Mouse (Mus musculus) layer of hippocampus, adult 8-10 months (tissue): Measurements from ENCODE around the gene Lrrn2. TPM values are rescaled to one million over a fixed set of nuclear protein-coding genes. Genes with fewer than 3 reads are reported as not detected.
"Not testable (repeated sequence)": the region's sequence is repeated elsewhere in the genome, so short reads cannot be mapped to it uniquely, and the experiment has no call there.

ENCODE experiments used
- DNase-seq, 2 experiments: peaks; one replicate each; pipeline ENCODE4 v3.0.0; 2022; ENCODE audit warnings: low spot score in 2 of 2
- total RNA-seq, 4 experiments: library from RNA; stranded (reverse); gene quantifications; 2 replicates each; pipeline ENCODE4 v1.2.4; 2022

Gene Lrrn2
- total RNA-seq, 4 experiments from 2014 or later: 182 to 196 (median 188) TPM

- DNase-seq: no peak
Measured at GRCm38 (mm10) chr1:132928032-132928906, 48.2 kb downstream of the Lrrn2 start.

GRCm38 (mm10) chr1:132928907-132929250 lies 48.8 kb downstream of the Lrrn2 start:
- no peak for DNase-seq

- no peak for DNase-seq
Measured at GRCm38 (mm10) chr1:132930291-132930690, 50.2 kb downstream of the Lrrn2 start.

- no peak for DNase-seq
Measured at GRCm38 (mm10) chr1:132932421-132932820, 52.3 kb downstream of the Lrrn2 start.

- peak in 1 of 2 experiments; percentile 49 for DNase-seq
Measured at GRCm38 (mm10) chr1:132934856-132935255, 54.8 kb downstream of the Lrrn2 start.

GRCm38 (mm10) chr1:132937296-132938030 lies 57.4 kb downstream of the Lrrn2 start:
- DNase-seq: no peak

GRCm38 (mm10) chr1:132938975-132939374 lies 58.9 kb downstream of the Lrrn2 start:
- no peak for DNase-seq

GRCm38 (mm10) chr1:132945826-132946225 lies 65.8 kb downstream of the Lrrn2 start:
- no peak for DNase-seq

GRCm38 (mm10) chr1:132947811-132948210 lies 67.7 kb downstream of the Lrrn2 start:
- DNase-seq: no peak

GRCm38 (mm10) chr1:132956809-132957208 lies 76.7 kb downstream of the Lrrn2 start:
- DNase-seq: no peak

- DNase-seq: no peak
Measured at GRCm38 (mm10) chr1:132961751-132962150, 81.7 kb downstream of the Lrrn2 start.

- no peak for DNase-seq
Measured at GRCm38 (mm10) chr1:132964106-132964505, 84.0 kb downstream of the Lrrn2 start.

GRCm38 (mm10) chr1:132964691-132965090 lies 84.6 kb downstream of the Lrrn2 start:
- no peak for DNase-seq

GRCm38 (mm10) chr1:132968659-132969058 lies 88.6 kb downstream of the Lrrn2 start:
- peak in 1 of 2 experiments; percentile 59 for DNase-seq

GRCm38 (mm10) chr1:132977402-132977801 lies 97.3 kb downstream of the Lrrn2 start:
- DNase-seq: no peak

GRCm38 (mm10) chr1:132981232-132981631 lies 101.2 kb downstream of the Lrrn2 start:
- DNase-seq: no peak

GRCm38 (mm10) chr1:132982728-132983127 lies 102.7 kb downstream of the Lrrn2 start:
- DNase-seq: peak; percentile 41 to 61

- DNase-seq: not testable (repeated sequence)
Measured at GRCm38 (mm10) chr1:132988556-132989459, 108.7 kb downstream of the Lrrn2 start.
